Mouse (Mus musculus): Measurements from ENCODE around the gene Slc31a2. TPM values are rescaled to one million over a fixed set of nuclear protein-coding genes. Genes with fewer than 3 reads are reported as not detected.

Slc31a2 gene
- polyA plus RNA-seq, 2 experiments = 14.4 to 15.6 TPM

DNA sequence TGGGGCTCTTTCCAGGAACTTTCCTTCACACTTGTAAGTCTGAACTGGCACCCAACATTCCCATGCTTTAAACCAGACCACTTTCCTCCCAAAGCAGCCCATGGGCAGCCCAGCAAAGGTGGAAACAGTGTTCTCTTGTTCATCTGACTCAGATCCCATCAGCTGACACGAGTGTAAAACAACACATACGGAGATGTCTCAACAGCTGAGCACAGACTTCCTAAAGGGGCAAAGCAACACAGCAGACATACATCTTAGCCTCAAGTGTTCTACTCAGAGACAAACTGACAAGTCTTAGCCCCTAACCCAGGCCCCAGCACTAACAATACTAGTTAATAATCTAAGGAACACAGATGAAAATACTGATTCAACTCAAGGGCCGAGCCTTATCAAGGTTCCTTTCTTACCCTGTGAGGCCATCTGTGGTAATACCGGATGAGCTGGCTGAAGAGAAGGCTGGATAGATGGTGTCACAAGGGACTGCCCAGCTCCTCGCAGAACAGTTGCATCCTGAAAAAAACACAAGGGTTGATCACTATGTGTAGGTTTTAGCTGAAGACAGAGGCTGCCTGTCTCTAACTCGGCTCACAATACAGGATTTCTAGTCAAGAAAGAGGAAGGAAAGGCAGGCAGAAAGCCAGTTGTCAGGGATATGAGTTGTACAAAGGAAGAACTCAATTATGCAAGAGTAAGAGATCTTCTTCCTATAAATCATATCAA, 66.7 kb downstream of the Slc31a2 start:
- Histone ChIP-seq H3K36me3 (ENCODE audit: control insufficient read depth, insufficient read depth, low read length) (peaks cover 77% of the 10 kb centered on the region), H3K9ac (ENCODE audit: low read depth, low read length, severe bottlenecking) (no peak overlapping the region), H3K27me3 (ENCODE audit: control insufficient read depth, insufficient read depth, low read length) (no peaks in the 10 kb centered on the region), H3K9me3 (ENCODE audit: control insufficient read depth, low read length) (no peaks in the 10 kb centered on the region), H3K4me2 (replicated peaks; ENCODE audit: low read depth, low read length, severe bottlenecking) (no peak overlapping the region), H3K27ac (replicated peaks; ENCODE audit: low read depth, low read length) (no peak overlapping the region), H3K4me3 (replicated peaks; ENCODE audit: low read length) (no peak overlapping the region), H3K4me1 (ENCODE audit: control insufficient read depth, insufficient read depth, low read length) (no peaks in the 10 kb centered on the region)
- no peak for ATAC-seq (ENCODE audit: low FRiP score, low read depth)
- TF ChIP-seq POLR2A (IDR thresholded peaks at IDR 0.05; ENCODE audit: borderline replicate concordance, extremely low read depth, insufficient read depth, insufficient read length) = no peak
- WGBS = 88% methylated on average over 6 of the region's 6 CpGs
- DNase-seq (ENCODE audit: low spot score) = no peak

DNA sequence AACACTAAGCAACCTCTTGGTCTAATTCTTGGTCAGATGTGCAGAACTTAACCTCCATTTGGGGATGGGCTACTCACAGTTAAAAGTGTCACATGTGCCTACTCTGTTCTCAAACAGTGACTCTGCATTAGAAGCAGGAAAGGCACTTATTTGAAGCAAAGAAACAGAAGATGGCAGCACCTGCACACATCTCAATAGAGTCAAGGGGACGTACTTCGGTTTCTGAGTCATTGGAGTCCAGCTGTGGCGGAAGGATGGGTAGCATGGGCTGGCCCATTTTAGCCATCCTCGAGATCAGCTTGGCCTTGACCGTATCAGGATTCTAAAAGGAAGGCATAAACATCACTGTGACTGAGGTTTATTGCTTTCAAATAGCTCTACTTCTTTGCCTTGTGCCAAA, 69.6 kb downstream of the Slc31a2 start:
- H3K27ac ChIP-seq (replicated peaks; ENCODE audit: low read depth, low read length) = no peak overlapping the region
- no peaks in the 10 kb centered on the region for H3K4me1 ChIP-seq (ENCODE audit: control insufficient read depth, insufficient read depth, low read length)
- 88% methylated on average over 5 of the region's 5 CpGs for WGBS
- H3K36me3 ChIP-seq (ENCODE audit: control insufficient read depth, insufficient read depth, low read length) = peaks cover 70% of the 10 kb centered on the region
- no peak for TF ChIP-seq POLR2A (IDR thresholded peaks at IDR 0.05; ENCODE audit: borderline replicate concordance, extremely low read depth, insufficient read depth, insufficient read length)
- ATAC-seq (ENCODE audit: low FRiP score, low read depth) = no peak
- no peak overlapping the region for H3K9ac ChIP-seq (ENCODE audit: low read depth, low read length, severe bottlenecking)
- H3K4me2 ChIP-seq (replicated peaks; ENCODE audit: low read depth, low read length, severe bottlenecking) = no peak overlapping the region
- DNase-seq (ENCODE audit: low spot score) = no peak
- no peaks in the 10 kb centered on the region for H3K9me3 ChIP-seq (ENCODE audit: control insufficient read depth, low read length)
- H3K27me3 ChIP-seq (ENCODE audit: control insufficient read depth, insufficient read depth, low read length) = no peaks in the 10 kb centered on the region
- no peak overlapping the region for H3K4me3 ChIP-seq (replicated peaks; ENCODE audit: low read length)

DNA sequence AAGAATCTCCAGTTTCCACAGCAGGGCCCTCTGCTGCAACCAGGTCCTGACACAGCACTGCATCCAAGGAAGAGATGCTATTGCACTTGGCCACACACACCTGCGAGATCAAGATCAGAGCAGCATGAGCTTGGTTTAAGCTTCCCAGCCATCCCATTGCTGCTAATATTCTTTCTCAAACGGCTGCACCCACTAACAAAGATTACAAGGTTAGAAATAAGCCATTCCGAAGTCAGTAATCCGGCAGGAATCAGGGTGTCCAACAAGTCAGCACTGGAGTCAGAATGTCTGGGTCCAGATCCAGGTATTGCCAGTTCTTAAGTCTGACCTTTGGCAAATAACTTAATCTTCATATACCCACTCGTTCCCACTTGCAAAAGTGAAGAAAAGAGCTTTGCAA, 76.2 kb downstream of the Slc31a2 start:
- no peak for TF ChIP-seq POLR2A (IDR thresholded peaks at IDR 0.05; ENCODE audit: borderline replicate concordance, extremely low read depth, insufficient read depth, insufficient read length)
- no peak overlapping the region for H3K4me3 ChIP-seq (replicated peaks; ENCODE audit: low read length)
- DNase-seq (ENCODE audit: low spot score) = no peak
- no peak overlapping the region for H3K27ac ChIP-seq (replicated peaks; ENCODE audit: low read depth, low read length)
- no peak overlapping the region for H3K4me2 ChIP-seq (replicated peaks; ENCODE audit: low read depth, low read length, severe bottlenecking)
- no peak for ATAC-seq (ENCODE audit: low FRiP score, low read depth)
- 86% methylated on average over 5 of the region's 5 CpGs for WGBS
- no peaks in the 10 kb centered on the region for H3K27me3 ChIP-seq (ENCODE audit: control insufficient read depth, insufficient read depth, low read length)
- H3K36me3 ChIP-seq (ENCODE audit: control insufficient read depth, insufficient read depth, low read length) = peaks cover 57% of the 10 kb centered on the region
- no peak overlapping the region for H3K9ac ChIP-seq (ENCODE audit: low read depth, low read length, severe bottlenecking)
- H3K4me1 ChIP-seq (ENCODE audit: control insufficient read depth, insufficient read depth, low read length) = no peaks in the 10 kb centered on the region
- no peaks in the 10 kb centered on the region for H3K9me3 ChIP-seq (ENCODE audit: control insufficient read depth, low read length)

DNA sequence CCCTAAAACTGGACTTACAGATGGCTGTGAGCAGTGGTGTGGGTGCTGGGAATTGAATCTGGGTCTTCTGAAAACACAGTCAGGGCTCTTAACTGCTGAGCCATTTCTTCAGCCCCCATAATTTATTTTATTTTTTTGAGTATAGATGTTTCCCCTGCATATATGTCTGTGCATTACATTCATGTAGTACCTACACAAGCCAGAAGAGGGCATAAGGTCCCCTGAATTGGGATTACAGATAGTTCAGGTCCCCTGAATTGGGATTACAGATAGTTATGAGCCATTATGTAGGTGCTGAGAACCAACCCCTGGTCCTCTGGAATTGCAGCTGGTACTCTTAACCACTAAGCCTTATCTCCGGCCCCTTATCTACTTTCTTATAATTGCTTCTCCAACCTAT, 81.6 kb downstream of the Slc31a2 start:
- no peak overlapping the region for H3K27ac ChIP-seq (replicated peaks; ENCODE audit: low read depth, low read length)
- H3K36me3 ChIP-seq (ENCODE audit: control insufficient read depth, insufficient read depth, low read length) = peaks cover 44% of the 10 kb centered on the region
- H3K9ac ChIP-seq (ENCODE audit: low read depth, low read length, severe bottlenecking) = no peak overlapping the region
- no peak for DNase-seq (ENCODE audit: low spot score)
- H3K4me2 ChIP-seq (replicated peaks; ENCODE audit: low read depth, low read length, severe bottlenecking) = no peak overlapping the region
- no peaks in the 10 kb centered on the region for H3K4me1 ChIP-seq (ENCODE audit: control insufficient read depth, insufficient read depth, low read length)
- no peak for TF ChIP-seq POLR2A (IDR thresholded peaks at IDR 0.05; ENCODE audit: borderline replicate concordance, extremely low read depth, insufficient read depth, insufficient read length)
- no peaks in the 10 kb centered on the region for H3K27me3 ChIP-seq (ENCODE audit: control insufficient read depth, insufficient read depth, low read length)
- H3K4me3 ChIP-seq (replicated peaks; ENCODE audit: low read length) = no peak overlapping the region
- ATAC-seq (ENCODE audit: low FRiP score, low read depth) = no peak
- 94% methylated on average over 1 of the region's 1 CpGs for WGBS
- no peaks in the 10 kb centered on the region for H3K9me3 ChIP-seq (ENCODE audit: control insufficient read depth, low read length)

DNA sequence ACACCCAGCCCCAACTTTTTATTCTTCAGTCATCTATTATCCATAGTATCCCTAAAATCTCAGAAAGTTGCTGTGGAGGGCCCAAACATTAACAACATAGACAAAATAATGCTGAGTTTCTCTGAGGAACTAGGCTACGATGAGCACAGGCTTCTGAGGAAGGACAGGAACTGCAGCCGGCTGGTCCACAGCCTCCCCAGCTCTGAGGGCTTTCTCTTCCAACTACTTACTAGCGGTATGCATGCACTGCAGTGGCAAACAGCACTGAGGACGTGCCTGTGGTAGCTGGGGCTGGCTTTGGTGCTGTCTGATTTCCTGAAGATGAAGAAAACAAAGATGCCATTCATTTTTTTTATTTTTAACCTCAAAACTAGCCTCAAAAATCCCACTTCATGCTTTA, 83.5 kb downstream of the Slc31a2 start:
- H3K4me1 ChIP-seq (ENCODE audit: control insufficient read depth, insufficient read depth, low read length) = no peaks in the 10 kb centered on the region
- H3K27ac ChIP-seq (replicated peaks; ENCODE audit: low read depth, low read length) = no peak overlapping the region
- H3K4me2 ChIP-seq (replicated peaks; ENCODE audit: low read depth, low read length, severe bottlenecking) = no peak overlapping the region
- no peak for TF ChIP-seq POLR2A (IDR thresholded peaks at IDR 0.05; ENCODE audit: borderline replicate concordance, extremely low read depth, insufficient read depth, insufficient read length)
- DNase-seq (ENCODE audit: low spot score) (no peak), ATAC-seq (ENCODE audit: low FRiP score, low read depth) (no peak)
- H3K36me3 ChIP-seq (ENCODE audit: control insufficient read depth, insufficient read depth, low read length) = peaks cover 40% of the 10 kb centered on the region
- H3K27me3 ChIP-seq (ENCODE audit: control insufficient read depth, insufficient read depth, low read length) = no peaks in the 10 kb centered on the region
- WGBS = 86% methylated on average over 4 of the region's 4 CpGs
- no peak overlapping the region for H3K9ac ChIP-seq (ENCODE audit: low read depth, low read length, severe bottlenecking)
- no peaks in the 10 kb centered on the region for H3K9me3 ChIP-seq (ENCODE audit: control insufficient read depth, low read length)
- no peak overlapping the region for H3K4me3 ChIP-seq (replicated peaks; ENCODE audit: low read length)

Measured in limb, embryonic 14.5 days (tissue).